Mouse (Mus musculus) embryonic fibroblast, embryonic 13.5 days (primary cell): ENCODE data around the gene Tesk1.

Source experiments
- CTCF ChIP-seq: IDR thresholded peaks from 2 replicates; pipeline ENCODE4 v1.5.1; 2011; ENCODE audit warnings: mild to moderate bottlenecking, control low read depth, low read length, moderate library complexity, borderline replicate concordance; ENCODE audit not compliant: insufficient read depth
- POLR2A ChIP-seq: IDR thresholded peaks from 2 replicates; pipeline ENCODE4 v1.6.1; 2011; ENCODE audit warnings: low read depth, mild to moderate bottlenecking, control low read depth, low read length, moderate library complexity

GRCm38 (mm10) chr4:43492101-43492820 lies 50.5 kb downstream of the Tesk1 start:
- no peak for TF ChIP-seq POLR2A
- TF ChIP-seq CTCF, result no peak
